Mouse (Mus musculus): ENCODE measurements at regions not wholly inside any gene's neighbourhood (a gene's known extent, or its start where the extent isn't known, plus 50 kb on each side); places are given as distances from the start of the nearest gene placed in this dataset.

DNA sequence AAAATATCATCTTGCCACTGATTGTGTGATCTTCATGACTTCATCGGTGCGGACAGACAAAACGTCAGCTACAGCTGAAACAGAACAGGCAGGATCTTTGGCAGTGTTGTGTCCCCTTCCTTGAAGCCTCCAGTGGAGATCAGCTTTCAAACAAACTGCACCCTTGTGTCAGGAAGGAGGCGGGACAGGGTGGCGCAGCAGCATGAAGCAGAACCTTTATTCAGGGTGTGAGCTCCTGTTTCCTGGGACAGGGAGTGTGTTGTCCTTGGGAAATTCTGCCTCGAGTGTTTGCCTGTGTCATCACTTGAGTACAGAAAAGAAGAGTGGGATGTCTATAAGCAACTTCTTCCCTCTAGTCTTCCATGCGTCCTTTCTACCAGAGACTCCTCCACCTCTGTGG, 232.7 kb upstream of the A1bg start:
- TF ChIP-seq CTCF (IDR thresholded peaks at IDR 0.05; ENCODE audit: extremely low read depth, insufficient read depth, low read length) (no peak), POLR2A (IDR thresholded peaks at IDR 0.05; ENCODE audit: extremely low read depth, insufficient read depth, low read length) (no peak)
